Mouse (Mus musculus) kidney, postnatal 14 days (tissue): ENCODE measurements around the gene Tlx2.

Experiments
- DNase-seq: peaks from one replicate; pipeline ENCODE4 v3.0.0; 2022; ENCODE audit warnings: mixed read lengths

The Tlx2 gene

GRCm38 (mm10) chr6:83070247-83070310 lies at the start of gene Tlx2:
Gene Tlx2, minus strand, starts transcription at chr6:83070293.
- DNase-seq = no peak

GRCm38 (mm10) chr6:83119734-83120051 lies 49.6 kb upstream of the Tlx2 start:
- DNase-seq = peak; percentile 47

- no peak for DNase-seq
These were observed 49.0 kb upstream of the Tlx2 start for GRCm38 (mm10) chr6:83118825-83119733.

GRCm38 (mm10) chr6:83118369-83118768 lies 48.3 kb upstream of the Tlx2 start:
- no peak for DNase-seq

GRCm38 (mm10) chr6:83117616-83118015 lies 47.5 kb upstream of the Tlx2 start:
- DNase-seq = no peak

- no peak for DNase-seq
These were observed 47.0 kb upstream of the Tlx2 start for GRCm38 (mm10) chr6:83117165-83117438.

- no peak for DNase-seq
These were observed 46.5 kb upstream of the Tlx2 start for GRCm38 (mm10) chr6:83116373-83117164.

- no peak for DNase-seq
These were observed 45.7 kb upstream of the Tlx2 start for GRCm38 (mm10) chr6:83115682-83116372.

- DNase-seq = peak; percentile 96
These were observed 45.0 kb upstream of the Tlx2 start, which contains the start of gene Mogs for GRCm38 (mm10) chr6:83115011-83115671. Gene Mogs, plus strand, starts transcription at chr6:83115496.

- DNase-seq = no peak
These were observed 41.5 kb upstream of the Tlx2 start for GRCm38 (mm10) chr6:83111510-83112136.

GRCm38 (mm10) chr6:83108762-83109668 lies 38.9 kb upstream of the Tlx2 start, which contains the start of gene Mrpl53:
Gene Mrpl53, plus strand, starts transcription at chr6:83109040.
- DNase-seq = peak; percentile 87

- peak; percentile 79 for DNase-seq
These were observed 37.7 kb upstream of the Tlx2 start for GRCm38 (mm10) chr6:83107566-83108400.

- DNase-seq = no peak
These were observed 34.1 kb upstream of the Tlx2 start for GRCm38 (mm10) chr6:83104158-83104557.

- no peak for DNase-seq
These were observed 33.1 kb upstream of the Tlx2 start for GRCm38 (mm10) chr6:83103130-83103650.

GRCm38 (mm10) chr6:83101688-83102556 lies 31.8 kb upstream of the Tlx2 start:
- peak; percentile 80 for DNase-seq

GRCm38 (mm10) chr6:83101316-83101687 lies 31.2 kb upstream of the Tlx2 start, which contains the start of the genes Ccdc142 and Gm42688:
Gene Ccdc142, plus strand, starts transcription at chr6:83101601.
Gene Gm42688, plus strand, starts transcription at chr6:83101617.
- peak; percentile 94 for DNase-seq

GRCm38 (mm10) chr6:83098411-83098810 lies 28.3 kb upstream of the Tlx2 start:
- DNase-seq = peak; percentile 85

- no peak for DNase-seq
These were observed 25.9 kb upstream of the Tlx2 start for GRCm38 (mm10) chr6:83095968-83096367.

GRCm38 (mm10) chr6:83092416-83093127 lies 22.5 kb upstream of the Tlx2 start:
- DNase-seq = peak; percentile 71
